Mouse (Mus musculus) regulatory T cell (primary cell): ENCODE results near the gene Arrdc4.

Experiments used
- in situ Hi-C: fragments of 300-600 bp; cut with MboI, MseI; formaldehyde crosslinking; loops from one replicate; pipeline ENCODE4 v1.15.1; 2025; ENCODE audit warnings: high pct_unique_total_duplicates

Arrdc4 gene

DNA sequence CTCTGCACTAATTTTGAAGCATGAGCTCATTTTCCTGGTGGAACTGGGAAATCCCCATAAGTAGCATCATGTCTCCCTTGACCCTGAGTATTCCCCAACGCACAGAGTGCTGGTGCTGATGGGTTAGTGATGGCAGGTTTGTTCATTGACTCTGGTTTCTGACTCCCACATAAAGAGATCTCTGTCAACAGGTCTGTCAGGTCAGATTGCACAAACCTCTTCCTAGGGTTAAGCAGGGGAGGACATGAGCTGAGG, 39.8 kb downstream of the Arrdc4 start:
- in situ Hi-C loops, result no loop called here

GRCm38 (mm10) chr7:68708563-68709318, 40.3 kb downstream of the Arrdc4 start:
- in situ Hi-C loops, result no loop called here

DNA sequence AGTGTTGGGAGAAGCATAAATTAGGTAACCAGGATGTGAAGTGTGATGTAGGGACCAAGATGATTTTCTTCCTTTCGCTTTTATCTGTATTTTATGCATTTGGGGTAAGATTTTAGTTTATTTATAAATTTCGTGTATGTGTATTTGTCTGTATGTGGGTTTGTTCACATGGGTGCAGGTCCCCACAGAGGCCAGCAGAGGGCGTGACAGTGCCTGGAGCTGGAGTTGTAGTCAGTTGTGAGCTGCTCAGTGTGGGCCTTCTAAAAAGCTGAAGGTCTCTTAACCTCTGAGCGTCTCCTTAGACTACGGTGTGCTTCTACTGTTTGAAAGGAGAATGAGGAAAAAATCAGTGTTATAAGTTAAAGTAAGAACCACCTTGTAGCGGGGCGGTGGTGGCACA, 43.9 kb downstream of the Arrdc4 start:
- in situ Hi-C loops, result no loop called here

DNA sequence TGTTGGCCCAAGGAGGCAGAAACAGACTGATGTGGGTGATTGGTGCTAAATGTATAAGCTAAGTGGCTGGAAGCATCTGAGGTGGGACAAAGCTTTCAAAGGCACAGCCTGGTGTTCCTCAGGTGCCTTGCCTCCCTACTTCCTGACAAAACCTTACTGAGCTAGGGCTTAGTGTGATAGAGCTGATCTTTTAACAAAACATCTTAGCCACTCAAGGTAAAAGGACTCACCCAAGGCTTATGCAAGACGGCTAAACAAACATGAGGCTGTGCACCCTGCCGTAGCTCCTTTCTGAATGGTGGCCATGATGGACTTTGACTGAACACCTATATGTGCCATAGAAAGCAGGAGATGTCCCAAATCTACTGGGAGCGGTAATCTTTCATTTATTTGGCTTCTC, 51.7 kb downstream of the Arrdc4 start:
- in situ Hi-C loops, result no loop called here

DNA sequence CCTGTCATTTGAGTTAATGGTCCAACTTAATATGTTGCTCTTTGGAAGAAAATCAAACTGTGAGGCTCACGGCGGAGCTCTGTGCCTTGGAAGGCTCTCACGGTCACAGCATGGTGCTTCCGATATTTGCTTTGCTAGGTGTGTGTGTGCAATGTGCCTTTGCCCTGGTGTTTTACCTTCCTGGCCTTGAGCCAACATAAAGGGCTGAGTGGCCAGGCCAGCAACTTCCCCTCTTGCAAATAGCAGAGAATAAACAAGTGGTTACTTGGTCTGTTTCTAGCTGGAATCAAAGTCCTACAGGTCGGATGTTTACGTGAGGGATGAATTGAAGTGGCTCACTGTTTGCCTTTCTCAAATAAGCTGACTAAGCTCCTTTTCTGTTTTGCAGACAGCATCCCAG, 52.1 kb downstream of the Arrdc4 start:
- in situ Hi-C loops, result no loop called here

DNA sequence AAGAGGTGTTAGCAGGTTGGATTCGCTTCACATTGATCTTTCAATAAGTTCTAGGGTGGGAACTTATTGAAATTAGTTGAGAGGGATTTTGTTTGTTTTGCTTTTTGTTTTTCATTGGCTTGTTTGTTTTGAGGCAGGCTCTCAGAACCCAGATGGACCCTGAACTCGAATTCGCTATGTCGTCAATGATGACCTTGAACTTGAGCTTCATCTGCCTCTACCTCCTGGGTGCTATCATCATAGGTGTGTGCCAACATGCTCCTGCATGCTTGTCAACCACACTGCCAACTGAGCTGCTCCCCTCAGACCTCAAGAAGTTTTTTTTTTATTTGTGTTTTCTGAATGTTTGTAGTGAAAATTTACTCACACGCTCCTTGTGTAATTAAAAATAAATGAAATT, 52.6 kb downstream of the Arrdc4 start:
- in situ Hi-C loops, result no loop called here

DNA sequence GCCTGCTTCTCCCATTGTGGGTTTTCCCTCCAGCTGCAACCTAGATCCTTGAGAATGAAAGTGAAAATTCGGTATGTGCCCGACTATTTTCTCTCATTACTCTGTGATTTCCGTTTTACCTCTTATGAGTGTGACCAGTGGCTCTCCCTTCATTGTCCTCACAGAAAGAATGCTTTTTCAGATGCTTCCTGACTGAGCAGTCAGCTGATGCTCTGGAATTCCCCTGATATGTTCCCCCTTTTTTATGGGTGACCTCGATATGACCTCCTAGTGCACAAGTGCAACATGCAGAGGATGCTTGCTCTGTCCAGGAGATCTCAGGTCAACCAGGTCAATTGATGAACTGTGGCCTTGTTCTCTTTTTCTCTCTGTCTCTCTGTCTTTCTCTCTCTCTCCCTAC, 56.3 kb downstream of the Arrdc4 start:
- in situ Hi-C loops, result no loop called here

DNA sequence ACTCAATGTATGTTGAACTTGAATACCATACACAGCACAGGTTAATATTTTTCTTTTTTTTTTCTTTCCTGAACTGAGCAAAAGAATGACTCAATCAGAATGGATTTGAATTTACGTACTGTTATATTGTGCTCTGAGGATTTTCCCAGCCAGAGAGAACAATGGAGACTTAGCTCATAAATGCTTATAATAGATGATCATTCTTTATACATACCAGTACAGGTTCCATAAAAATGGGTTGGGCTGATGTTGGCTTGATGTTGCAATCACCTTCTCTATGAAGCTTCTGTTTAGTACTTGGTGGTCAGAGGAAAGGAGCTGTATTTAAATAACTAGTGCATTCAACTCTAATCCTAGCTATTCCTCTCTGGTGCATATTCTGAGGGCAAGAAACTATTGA, 57.6 kb downstream of the Arrdc4 start:
- in situ Hi-C loops, result no loop called here

DNA sequence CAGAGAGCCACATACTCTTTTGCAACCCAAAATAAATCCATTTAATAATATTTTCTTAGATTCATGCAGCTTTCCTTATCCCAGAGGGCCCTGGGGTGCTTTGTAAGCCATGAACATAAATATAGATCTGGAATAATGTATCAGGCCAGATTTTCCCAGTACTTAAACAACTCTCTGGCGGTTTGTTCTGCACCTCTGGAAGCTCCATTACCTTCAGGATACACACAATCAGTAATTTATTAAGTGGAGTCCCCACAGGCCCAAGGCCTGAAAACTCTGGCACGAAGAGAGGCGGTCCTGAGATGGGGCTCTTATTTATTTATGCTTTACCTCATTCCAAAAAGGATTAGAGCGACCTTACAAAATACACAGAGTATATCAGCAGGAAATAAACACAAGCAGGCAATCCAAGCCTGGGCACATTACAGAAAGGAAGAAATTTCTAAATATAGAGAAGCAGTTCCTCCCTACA, 61.9 kb downstream of the Arrdc4 start:
- in situ Hi-C loops, result no loop called here
